Mouse (Mus musculus): ENCODE results near the gene Slc35b4. TPM values are rescaled to one million over a fixed set of nuclear protein-coding genes. Genes with fewer than 3 reads are reported as not detected.

Slc35b4 gene
- 34.4 and 38.6 TPM in 2 replicates for polyA plus RNA-seq (2015; fragmentation: Nextera tagmentation; extraction: Ambion mirVana)

DNA sequence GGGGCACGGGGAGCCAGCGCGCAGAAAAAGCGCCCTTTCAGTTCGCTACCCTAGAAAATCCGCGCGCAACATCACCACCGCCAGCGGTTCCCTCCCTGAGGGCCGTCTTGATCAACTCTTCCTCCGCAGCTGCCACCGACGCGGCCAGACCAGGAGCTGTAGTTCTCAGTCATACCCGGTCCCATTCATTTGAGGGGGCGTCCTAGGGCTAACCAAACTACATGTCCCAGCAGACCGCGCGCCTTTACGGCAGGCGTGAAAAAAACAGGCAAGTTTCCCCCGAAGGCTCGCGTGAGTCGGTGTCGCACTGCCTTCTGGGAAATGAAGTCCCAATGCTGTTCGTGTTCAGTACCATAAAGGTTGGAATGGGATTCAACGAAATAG is at the start of gene Slc35b4:
Slc35b4 (minus strand) TSS at position 248 of the 384 bp plus-strand sequence.
- H3K4me1 ChIP-seq (ENCODE audit: control insufficient read depth, insufficient read depth, low read length) = peaks cover 9% of the 10 kb centered on the region
- H3K9ac ChIP-seq (ENCODE audit: low read depth, low read length) = peak within 1 kb of the TSS; percentile 88
- 0 out of 2 replicates have a peak, but pooled peaks cover 3% of the 10 kb centered on the region for H3K9me3 ChIP-seq (ENCODE audit: control insufficient read depth, low read length)
- peak within 1 kb of the TSS; percentile 94 for H3K4me3 ChIP-seq (ENCODE audit: low read length)
- peak within 1 kb of the TSS; percentile 82 for H3K27ac ChIP-seq (ENCODE audit: low read length)
- peak; percentile 100 for ATAC-seq
- H3K27me3 ChIP-seq (replicated peaks; ENCODE audit: control insufficient read depth, insufficient read depth, low read length) = no peaks in the 10 kb centered on the region
- H3K36me3 ChIP-seq (ENCODE audit: control insufficient read depth, insufficient read depth, low read length) = no peaks in the 10 kb centered on the region
- H3K4me2 ChIP-seq (ENCODE audit: low read depth, low read length) = peak within 1 kb of the TSS; percentile 68
- under 1% methylated on average over 29 of the region's 29 CpGs for WGBS

- no peaks in the 10 kb centered on the region for H3K27me3 ChIP-seq (replicated peaks; ENCODE audit: control insufficient read depth, insufficient read depth, low read length)
- no peaks in the 10 kb centered on the region for H3K36me3 ChIP-seq (ENCODE audit: control insufficient read depth, insufficient read depth, low read length)
- no peak overlapping the region for H3K4me2 ChIP-seq (ENCODE audit: low read depth, low read length)
- 92% methylated on average over 3 of the region's 3 CpGs for WGBS
- no peak overlapping the region for H3K4me3 ChIP-seq (ENCODE audit: low read length)
- H3K9ac ChIP-seq (ENCODE audit: low read depth, low read length) = no peak overlapping the region
- H3K9me3 ChIP-seq (ENCODE audit: control insufficient read depth, low read length) = 0 out of 2 replicates have a peak, but pooled peaks cover 4% of the 10 kb centered on the region
- H3K27ac ChIP-seq (ENCODE audit: low read length) = no peak overlapping the region
- no peak for ATAC-seq
- no peaks in the 10 kb centered on the region for H3K4me1 ChIP-seq (ENCODE audit: control insufficient read depth, insufficient read depth, low read length)
These were observed 48.2 kb upstream of the Slc35b4 start for GRCm38 (mm10) chr6:34225004-34225599.

- H3K27ac ChIP-seq (ENCODE audit: low read length) = no peak overlapping the region
- no peak overlapping the region for H3K4me3 ChIP-seq (ENCODE audit: low read length)
- no peaks in the 10 kb centered on the region for H3K27me3 ChIP-seq (replicated peaks; ENCODE audit: control insufficient read depth, insufficient read depth, low read length)
- H3K4me2 ChIP-seq (ENCODE audit: low read depth, low read length) = no peak overlapping the region
- no peaks in the 10 kb centered on the region for H3K9me3 ChIP-seq (ENCODE audit: control insufficient read depth, low read length)
- no peak for ATAC-seq
- 29% methylated on average over 9 of the region's 9 CpGs for WGBS
- no peaks in the 10 kb centered on the region for H3K36me3 ChIP-seq (ENCODE audit: control insufficient read depth, insufficient read depth, low read length)
- no peaks in the 10 kb centered on the region for H3K4me1 ChIP-seq (ENCODE audit: control insufficient read depth, insufficient read depth, low read length)
- no peak overlapping the region for H3K9ac ChIP-seq (ENCODE audit: low read depth, low read length)
These were observed 39.8 kb upstream of the Slc35b4 start for GRCm38 (mm10) chr6:34216450-34217319.

DNA sequence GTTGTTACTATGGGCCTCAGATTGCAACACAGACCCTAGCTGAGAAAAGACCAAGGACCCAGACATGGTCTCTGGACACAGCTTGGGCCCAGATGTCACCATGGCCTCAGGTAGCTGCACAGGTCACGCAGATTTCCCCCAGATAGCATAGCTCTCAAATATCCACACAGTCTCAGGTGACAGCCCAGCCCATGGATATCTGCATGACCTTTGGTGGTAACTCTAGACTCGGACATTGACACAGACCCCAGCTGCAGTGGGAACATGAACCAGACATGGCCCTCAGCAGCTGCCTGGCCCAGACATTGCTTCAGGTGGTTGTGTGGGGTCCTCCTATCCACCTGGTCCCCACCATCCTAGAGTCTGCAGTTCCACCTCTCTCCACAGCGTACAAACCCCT is 28.8 kb upstream of the Slc35b4 start:
- ATAC-seq = no peak
- H3K27me3 ChIP-seq (replicated peaks; ENCODE audit: control insufficient read depth, insufficient read depth, low read length) = no peaks in the 10 kb centered on the region
- no peak overlapping the region for H3K4me2 ChIP-seq (ENCODE audit: low read depth, low read length)
- H3K9me3 ChIP-seq (ENCODE audit: control insufficient read depth, low read length) = no peaks in the 10 kb centered on the region
- H3K4me1 ChIP-seq (ENCODE audit: control insufficient read depth, insufficient read depth, low read length) = no peaks in the 10 kb centered on the region
- WGBS = 82% methylated on average over 3 of the region's 3 CpGs
- H3K27ac ChIP-seq (ENCODE audit: low read length) = no peak overlapping the region
- H3K36me3 ChIP-seq (ENCODE audit: control insufficient read depth, insufficient read depth, low read length) = no peaks in the 10 kb centered on the region
- H3K9ac ChIP-seq (ENCODE audit: low read depth, low read length) = no peak overlapping the region
- H3K4me3 ChIP-seq (ENCODE audit: low read length) = no peak overlapping the region

DNA sequence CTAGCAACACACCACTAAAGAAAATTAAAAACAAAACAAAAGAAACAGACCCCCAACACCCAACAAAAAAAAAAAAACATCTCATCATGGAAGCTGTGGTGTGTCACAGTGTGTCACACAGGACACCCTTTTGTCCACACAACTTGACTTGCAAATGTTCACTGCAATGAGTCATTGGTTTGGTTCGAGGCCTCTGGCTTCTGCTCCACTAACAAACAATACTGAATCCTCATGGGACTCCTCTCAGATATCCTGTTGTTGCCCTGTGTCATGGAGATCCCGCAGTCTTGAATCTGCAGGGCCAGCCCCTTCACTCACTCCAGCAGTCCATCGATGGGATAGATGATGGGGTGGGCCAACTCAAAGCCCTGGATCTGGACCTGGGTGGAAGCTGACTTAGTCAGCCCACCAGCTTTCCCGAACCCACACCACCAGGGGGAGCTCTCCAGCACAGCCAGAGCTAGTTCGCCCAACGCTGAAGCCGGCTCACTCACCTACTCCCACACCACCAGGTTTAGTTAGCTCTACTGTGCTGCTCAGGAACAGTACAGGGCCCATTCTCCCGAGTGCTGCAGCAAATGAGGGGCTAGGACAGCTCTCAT is 28.2 kb upstream of the Slc35b4 start:
- 65% methylated on average over 8 of the region's 8 CpGs for WGBS
- no peaks in the 10 kb centered on the region for H3K9me3 ChIP-seq (ENCODE audit: control insufficient read depth, low read length)
- no peak for ATAC-seq
- H3K4me2 ChIP-seq (ENCODE audit: low read depth, low read length) = no peak overlapping the region
- H3K4me1 ChIP-seq (ENCODE audit: control insufficient read depth, insufficient read depth, low read length) = no peaks in the 10 kb centered on the region
- H3K27ac ChIP-seq (ENCODE audit: low read length) = no peak overlapping the region
- H3K9ac ChIP-seq (ENCODE audit: low read depth, low read length) = no peak overlapping the region
- H3K4me3 ChIP-seq (ENCODE audit: low read length) = no peak overlapping the region
- no peaks in the 10 kb centered on the region for H3K27me3 ChIP-seq (replicated peaks; ENCODE audit: control insufficient read depth, insufficient read depth, low read length)
- no peaks in the 10 kb centered on the region for H3K36me3 ChIP-seq (ENCODE audit: control insufficient read depth, insufficient read depth, low read length)

DNA sequence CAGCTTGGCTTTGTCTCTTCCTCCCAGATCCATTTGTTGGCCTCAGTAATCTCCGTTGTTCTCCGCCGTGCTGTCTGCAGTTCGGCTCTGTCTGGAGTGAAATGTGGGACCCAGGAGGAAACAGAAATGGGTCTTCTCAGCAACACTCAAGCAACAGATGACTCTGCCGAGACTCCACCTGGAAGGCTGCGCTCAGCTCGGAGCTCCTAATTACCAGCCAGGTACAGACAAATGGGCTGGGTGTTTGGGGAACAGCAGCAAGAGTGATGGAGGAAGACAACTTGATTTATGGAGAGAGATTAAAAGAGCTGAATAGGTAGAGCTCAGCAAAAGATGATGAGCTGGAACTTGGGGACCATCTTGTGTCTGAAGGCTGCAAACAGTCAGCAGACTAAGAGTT is 26.6 kb upstream of the Slc35b4 start:
- no peak for ATAC-seq
- Histone ChIP-seq H3K27ac (ENCODE audit: low read length) (no peak overlapping the region), H3K4me3 (ENCODE audit: low read length) (no peak overlapping the region), H3K4me2 (ENCODE audit: low read depth, low read length) (no peak overlapping the region), H3K9ac (ENCODE audit: low read depth, low read length) (no peak overlapping the region), H3K27me3 (replicated peaks; ENCODE audit: control insufficient read depth, insufficient read depth, low read length) (no peaks in the 10 kb centered on the region), H3K9me3 (ENCODE audit: control insufficient read depth, low read length) (no peaks in the 10 kb centered on the region), H3K36me3 (ENCODE audit: control insufficient read depth, insufficient read depth, low read length) (no peaks in the 10 kb centered on the region), H3K4me1 (ENCODE audit: control insufficient read depth, insufficient read depth, low read length) (no peaks in the 10 kb centered on the region)
- 54% methylated on average over 7 of the region's 7 CpGs for WGBS

GRCm38 (mm10) chr6:34194981-34195380 is 18.1 kb upstream of the Slc35b4 start:
- Histone ChIP-seq H3K4me2 (ENCODE audit: low read depth, low read length) (no peak overlapping the region), H3K9me3 (ENCODE audit: control insufficient read depth, low read length) (no peaks in the 10 kb centered on the region), H3K36me3 (ENCODE audit: control insufficient read depth, insufficient read depth, low read length) (no peaks in the 10 kb centered on the region), H3K27ac (ENCODE audit: low read length) (no peak overlapping the region), H3K4me3 (ENCODE audit: low read length) (no peak overlapping the region), H3K27me3 (replicated peaks; ENCODE audit: control insufficient read depth, insufficient read depth, low read length) (no peaks in the 10 kb centered on the region), H3K9ac (ENCODE audit: low read depth, low read length) (no peak overlapping the region), H3K4me1 (ENCODE audit: control insufficient read depth, insufficient read depth, low read length) (no peaks in the 10 kb centered on the region)
- WGBS = 94% methylated on average over 1 of the region's 1 CpGs
- no peak for ATAC-seq

DNA sequence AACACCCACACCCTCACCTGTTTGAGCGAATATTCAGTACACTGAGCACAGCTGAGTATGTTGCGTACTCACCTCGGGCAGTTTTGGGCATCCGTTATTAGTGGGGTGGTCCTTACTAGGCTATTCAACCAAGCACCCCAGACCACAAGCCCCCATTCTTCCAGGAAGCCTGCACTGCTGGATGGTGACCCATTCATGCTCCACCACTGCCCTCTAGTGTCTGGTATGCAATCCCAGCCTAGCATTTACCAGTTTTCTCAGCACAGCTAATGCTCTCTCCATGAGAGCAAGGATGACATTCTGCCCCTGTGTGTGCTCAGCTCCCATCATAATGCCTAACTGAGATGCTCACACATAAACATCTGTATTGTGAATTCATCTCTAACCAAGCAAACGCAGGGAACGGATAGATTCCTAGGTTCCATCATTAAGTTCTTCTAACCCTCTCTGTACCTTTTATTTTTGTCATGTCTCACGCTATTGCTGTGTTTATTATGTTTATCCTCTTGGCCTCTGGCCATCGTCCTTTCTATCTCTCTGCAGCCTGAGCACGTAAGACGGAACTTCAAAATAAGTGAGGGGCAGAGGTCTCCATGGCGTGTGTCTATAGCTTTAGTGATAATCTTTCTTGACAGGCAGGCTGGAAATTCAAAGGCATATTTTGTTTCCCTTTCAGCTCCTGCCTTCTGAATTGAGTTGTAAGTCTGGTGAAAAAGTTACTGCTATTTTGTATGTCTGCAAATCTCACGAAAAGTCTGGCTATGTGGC is 17.0 kb upstream of the Slc35b4 start:
- H3K36me3 ChIP-seq (ENCODE audit: control insufficient read depth, insufficient read depth, low read length) = no peaks in the 10 kb centered on the region
- H3K27ac ChIP-seq (ENCODE audit: low read length) = no peak overlapping the region
- no peaks in the 10 kb centered on the region for H3K4me1 ChIP-seq (ENCODE audit: control insufficient read depth, insufficient read depth, low read length)
- WGBS = 49% methylated on average over 12 of the region's 12 CpGs
- no peaks in the 10 kb centered on the region for H3K27me3 ChIP-seq (replicated peaks; ENCODE audit: control insufficient read depth, insufficient read depth, low read length)
- peak; percentile 56; the same call in 1 of the 2 replicates for ATAC-seq
- H3K4me2 ChIP-seq (ENCODE audit: low read depth, low read length) = no peak overlapping the region
- H3K9me3 ChIP-seq (ENCODE audit: control insufficient read depth, low read length) = no peaks in the 10 kb centered on the region
- H3K4me3 ChIP-seq (ENCODE audit: low read length) = no peak overlapping the region
- H3K9ac ChIP-seq (ENCODE audit: low read depth, low read length) = no peak overlapping the region

GRCm38 (mm10) chr6:34191401-34191800 is 14.5 kb upstream of the Slc35b4 start:
- Histone ChIP-seq H3K9me3 (ENCODE audit: control insufficient read depth, low read length) (no peaks in the 10 kb centered on the region), H3K4me2 (ENCODE audit: low read depth, low read length) (no peak overlapping the region), H3K4me3 (ENCODE audit: low read length) (no peak overlapping the region), H3K27me3 (replicated peaks; ENCODE audit: control insufficient read depth, insufficient read depth, low read length) (no peaks in the 10 kb centered on the region), H3K27ac (ENCODE audit: low read length) (no peak overlapping the region), H3K9ac (ENCODE audit: low read depth, low read length) (no peak overlapping the region), H3K4me1 (ENCODE audit: control insufficient read depth, insufficient read depth, low read length) (no peaks in the 10 kb centered on the region), H3K36me3 (ENCODE audit: control insufficient read depth, insufficient read depth, low read length) (no peaks in the 10 kb centered on the region)
- WGBS = 93% methylated on average over 8 of the region's 8 CpGs
- ATAC-seq = no peak
